Mouse (Mus musculus) lung, postnatal 4 days (tissue): ENCODE measurements around the gene Tmem59.

Experiments
- DNase-seq, 2 experiments: peaks; one replicate each; pipeline ENCODE4 v3.0.0; 2021

Gene Tmem59

DNA sequence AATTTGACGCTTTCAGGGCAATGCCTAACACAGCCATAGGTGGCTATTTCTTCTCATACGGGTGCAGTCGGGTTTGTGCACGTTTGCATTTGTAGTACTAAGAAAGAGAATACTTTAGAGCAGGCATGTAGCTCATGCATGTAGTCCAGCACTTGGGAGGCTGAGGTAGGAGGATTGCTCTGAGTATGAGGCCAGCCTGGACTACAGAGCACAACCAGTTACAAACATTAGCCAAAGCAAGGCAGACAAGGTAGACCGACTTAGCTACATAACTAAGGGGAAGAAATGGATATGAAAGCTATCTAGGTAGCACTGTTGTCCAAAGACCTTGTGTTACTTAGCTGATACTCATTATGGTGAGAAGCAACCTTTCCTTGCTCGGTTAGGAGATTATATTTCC lies 3.7 kb downstream of the Tmem59 start:
- no peak for DNase-seq

DNA sequence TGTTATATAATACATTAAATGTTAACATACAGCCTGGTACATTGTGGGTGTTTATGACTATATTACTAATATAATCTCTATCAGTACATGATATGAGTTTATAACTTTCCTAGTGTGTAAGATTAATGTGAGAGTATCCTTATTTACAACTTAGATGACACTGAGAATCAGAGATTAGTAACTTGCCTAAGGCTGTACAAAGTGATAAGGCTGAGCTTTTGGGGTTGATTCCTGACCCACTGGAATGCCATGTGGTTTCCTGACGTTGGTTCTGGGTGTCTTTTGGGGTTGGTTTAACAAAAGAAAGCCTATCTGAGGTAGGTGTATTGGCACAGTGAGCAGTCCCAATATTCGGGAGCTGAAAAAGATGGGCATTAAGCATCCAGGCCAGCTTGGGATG lies 4.6 kb downstream of the Tmem59 start:
- DNase-seq: no peak

DNA sequence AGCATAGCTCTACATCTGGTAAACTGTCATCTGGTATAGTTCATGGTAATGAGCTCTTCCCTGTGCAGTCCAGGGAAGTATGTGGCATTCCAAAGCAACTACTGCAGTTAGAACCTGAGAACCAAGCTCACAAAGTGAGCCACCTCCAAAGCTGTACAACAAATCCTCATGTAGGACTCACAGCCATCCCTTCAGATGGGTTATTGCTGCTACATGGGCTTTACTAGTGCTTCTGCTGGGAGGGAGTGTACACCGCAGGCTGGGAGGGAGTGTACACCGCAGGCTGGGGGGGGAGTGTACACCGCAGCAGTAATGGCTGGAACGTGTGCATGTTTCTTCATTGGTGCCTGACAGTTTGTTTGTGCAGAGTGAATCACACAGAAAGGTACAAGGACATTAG lies 5.0 kb downstream of the Tmem59 start:
- DNase-seq: no peak

DNA sequence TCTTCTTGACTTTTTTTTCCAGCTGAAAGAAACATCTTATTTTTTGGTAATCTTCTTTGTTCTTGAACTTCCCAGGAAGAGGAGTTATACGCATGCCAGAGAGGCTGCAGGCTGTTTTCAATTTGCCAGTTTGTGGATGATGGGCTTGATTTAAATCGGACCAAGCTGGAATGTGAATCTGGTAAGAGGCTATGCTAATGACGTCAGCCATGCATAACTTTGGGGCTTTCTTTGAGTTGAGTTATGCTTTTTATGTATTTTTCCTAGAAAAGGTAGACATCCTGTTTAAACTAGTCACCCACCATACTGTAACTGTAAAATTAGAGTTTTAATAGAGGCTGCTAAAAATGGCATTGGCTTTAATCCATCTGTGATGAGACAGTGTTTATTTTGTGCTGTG lies 7.5 kb downstream of the Tmem59 start:
- no peak for DNase-seq

GRCm38 (mm10) chr4:107193841-107194240 lies 15.6 kb downstream of the Tmem59 start:
- DNase-seq: no peak

- DNase-seq: no peak
Observed at GRCm38 (mm10) chr4:107196454-107196853, 18.3 kb downstream of the Tmem59 start.

- no peak for DNase-seq
Observed at GRCm38 (mm10) chr4:107198072-107198471, 19.9 kb downstream of the Tmem59 start.

DNA sequence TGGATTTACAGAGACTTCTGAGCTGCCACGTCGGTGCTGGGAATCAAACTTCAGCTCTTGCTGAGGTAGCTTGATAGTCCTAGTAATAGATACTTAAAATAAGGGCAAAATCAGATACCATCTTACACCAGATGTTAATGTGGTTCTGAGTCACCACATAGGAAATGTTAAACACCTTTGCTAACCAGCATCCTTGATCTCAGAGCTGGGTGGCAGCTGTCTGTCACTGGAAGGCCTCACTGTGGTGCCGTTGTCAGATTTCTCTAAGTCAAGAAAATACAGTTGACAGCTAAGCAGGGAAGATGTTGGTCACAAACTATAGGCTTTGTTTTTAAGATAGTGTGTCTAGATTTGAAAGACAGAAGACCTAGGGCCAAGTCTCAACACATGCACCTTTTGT lies 23.6 kb downstream of the Tmem59 start:
- no peak for DNase-seq

- DNase-seq: no peak
Observed at GRCm38 (mm10) chr4:107203001-107203400, 24.8 kb downstream of the Tmem59 start.

- DNase-seq: no peak
Observed at GRCm38 (mm10) chr4:107207016-107207415, 28.8 kb downstream of the Tmem59 start.

DNA sequence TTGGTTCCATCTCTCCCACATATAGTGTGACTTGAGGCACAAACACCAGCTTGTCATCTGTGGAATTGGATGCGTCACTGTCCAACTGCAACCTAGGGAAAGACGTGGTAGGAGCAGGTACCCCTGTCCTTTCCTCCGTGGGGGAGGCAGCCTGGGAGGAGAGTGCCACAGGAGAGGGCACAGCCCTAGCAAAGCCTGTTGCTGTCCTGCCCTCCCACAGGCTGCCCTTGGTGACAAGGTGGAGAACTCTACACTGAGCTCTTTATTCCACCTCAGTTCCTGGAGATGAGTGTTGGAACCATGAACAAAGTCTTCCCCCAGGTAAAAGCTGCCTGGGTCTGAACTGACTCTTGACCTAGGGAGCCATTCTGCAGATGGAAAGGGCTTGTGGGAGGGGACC lies 30.7 kb downstream of the Tmem59 start, which contains the start of gene Ldlrad1:
TSS of gene Ldlrad1 (plus strand) at position 301 of the 400 bp plus-strand sequence.
- DNase-seq: no peak

- peak; percentile 32 to 72 for DNase-seq
Observed at GRCm38 (mm10) chr4:107210483-107211097, 32.4 kb downstream of the Tmem59 start.

- peak; percentile 62 to 70 for DNase-seq
Observed at GRCm38 (mm10) chr4:107211465-107211864, 33.3 kb downstream of the Tmem59 start.

GRCm38 (mm10) chr4:107211936-107212335 lies 33.7 kb downstream of the Tmem59 start:
- no peak for DNase-seq

- DNase-seq: no peak
Observed at GRCm38 (mm10) chr4:107213279-107214011, 35.2 kb downstream of the Tmem59 start.

- no peak for DNase-seq
Observed at GRCm38 (mm10) chr4:107217574-107217973, 39.4 kb downstream of the Tmem59 start.

DNA sequence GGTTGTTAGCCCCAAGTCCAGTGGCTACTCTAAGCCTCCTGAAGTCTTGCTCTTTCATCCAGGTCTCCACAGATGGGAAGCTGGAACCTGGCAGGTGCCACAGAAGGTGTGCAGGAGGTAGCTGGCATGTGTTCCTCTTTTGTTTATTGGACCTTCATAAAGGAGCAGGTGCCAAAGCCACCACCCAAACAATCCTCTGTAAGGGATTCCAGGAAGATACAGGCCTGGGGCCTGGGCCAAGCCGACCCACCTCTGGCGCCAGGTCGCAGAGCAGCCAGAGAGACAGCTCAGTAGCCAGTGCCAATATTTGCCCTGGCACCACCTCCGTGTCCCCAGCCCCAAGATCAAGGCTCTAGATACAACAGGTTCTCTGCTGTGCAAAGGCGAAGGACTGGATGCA lies 43.3 kb downstream of the Tmem59 start:
- no peak for DNase-seq

DNA sequence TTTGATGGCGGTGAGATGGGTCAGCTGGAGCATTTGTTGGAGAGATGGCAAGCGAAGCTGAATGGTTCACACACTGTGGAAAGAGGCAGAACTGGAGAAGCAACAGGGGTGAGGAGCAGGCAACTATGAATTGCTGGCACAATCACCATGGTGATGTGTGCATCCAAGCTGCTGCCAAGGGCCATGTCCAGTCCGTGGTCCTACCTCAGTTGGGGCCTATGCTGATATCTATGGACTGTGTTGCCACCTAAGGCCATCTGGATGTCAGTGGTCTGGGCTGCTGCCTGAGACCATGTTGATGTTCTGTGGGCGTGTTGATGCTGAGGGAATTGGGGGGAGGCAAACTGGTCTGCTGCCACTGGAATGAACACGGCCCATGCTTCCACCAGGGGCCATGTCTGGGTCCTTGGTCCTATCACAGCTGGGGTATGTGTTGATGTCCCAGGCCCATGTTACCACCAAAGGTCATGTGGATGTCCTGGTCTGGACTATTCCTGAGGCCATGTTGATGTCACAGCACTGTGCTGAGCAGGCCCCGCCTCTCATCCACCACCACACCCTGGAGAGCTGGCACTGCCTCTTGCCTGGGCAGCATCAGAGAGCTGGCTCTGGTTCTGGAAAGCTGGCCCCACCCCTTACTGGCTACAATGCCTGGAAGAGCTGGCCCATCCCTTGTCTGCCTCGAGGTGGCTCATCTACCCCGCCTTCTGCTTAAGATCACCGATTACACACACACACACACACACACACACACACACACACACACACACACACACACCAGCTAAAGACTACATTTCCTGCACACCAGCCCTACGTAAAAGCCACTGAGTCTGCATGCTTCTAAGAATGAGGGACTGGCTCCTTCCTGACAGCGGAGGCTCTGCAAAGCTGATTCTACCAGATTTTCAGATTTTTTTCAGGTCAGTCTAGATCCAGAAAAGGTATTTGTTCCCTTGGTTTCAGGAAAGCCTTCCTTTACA lies 45.3 kb downstream of the Tmem59 start:
- peak; percentile 64 to 81 for DNase-seq

GRCm38 (mm10) chr4:107226313-107226712 lies 48.1 kb downstream of the Tmem59 start:
- DNase-seq: no peak

DNA sequence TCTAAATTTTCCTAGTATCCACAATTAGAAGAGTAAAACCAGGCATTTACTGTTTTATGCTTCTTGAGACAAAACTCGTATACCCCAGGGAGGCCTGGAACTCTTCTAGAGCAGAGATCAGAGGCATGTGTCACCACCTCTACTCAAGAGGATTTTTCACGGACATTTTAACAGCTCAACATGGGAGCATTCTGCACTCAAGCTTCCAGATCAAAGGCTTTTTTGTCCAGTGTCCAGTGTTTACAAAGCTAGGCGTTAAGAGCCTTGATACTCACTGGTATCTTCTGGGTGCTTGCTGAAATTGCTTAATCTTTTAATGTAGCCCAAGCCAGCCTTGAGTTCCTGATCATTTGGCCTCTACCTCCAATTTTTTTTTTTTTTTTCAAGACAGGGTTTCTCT lies 54.0 kb downstream of the Tmem59 start:
- DNase-seq: no peak

DNA sequence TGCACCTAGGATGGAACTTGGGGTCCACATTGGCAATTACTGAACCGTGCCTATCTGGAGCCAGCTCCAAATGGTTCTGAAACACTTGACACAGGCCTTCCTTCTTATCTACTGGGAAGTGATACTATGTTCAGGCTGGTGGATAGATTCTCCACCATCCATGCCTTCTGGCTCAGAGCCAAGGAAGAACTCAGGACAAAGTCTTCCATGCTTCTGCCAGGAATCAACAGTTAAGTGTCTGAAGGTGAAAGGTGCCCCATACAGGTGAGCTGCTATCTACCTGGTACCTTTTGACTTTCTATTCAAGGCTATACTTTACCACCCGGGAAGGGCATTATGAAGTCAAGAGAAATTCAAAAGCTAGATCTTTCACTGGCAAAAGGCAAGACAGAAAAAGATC lies 60.1 kb downstream of the Tmem59 start:
- no peak for DNase-seq

GRCm38 (mm10) chr4:107240196-107240595 lies 62.0 kb downstream of the Tmem59 start:
- no peak for DNase-seq
